In the genomic region with DNA sequence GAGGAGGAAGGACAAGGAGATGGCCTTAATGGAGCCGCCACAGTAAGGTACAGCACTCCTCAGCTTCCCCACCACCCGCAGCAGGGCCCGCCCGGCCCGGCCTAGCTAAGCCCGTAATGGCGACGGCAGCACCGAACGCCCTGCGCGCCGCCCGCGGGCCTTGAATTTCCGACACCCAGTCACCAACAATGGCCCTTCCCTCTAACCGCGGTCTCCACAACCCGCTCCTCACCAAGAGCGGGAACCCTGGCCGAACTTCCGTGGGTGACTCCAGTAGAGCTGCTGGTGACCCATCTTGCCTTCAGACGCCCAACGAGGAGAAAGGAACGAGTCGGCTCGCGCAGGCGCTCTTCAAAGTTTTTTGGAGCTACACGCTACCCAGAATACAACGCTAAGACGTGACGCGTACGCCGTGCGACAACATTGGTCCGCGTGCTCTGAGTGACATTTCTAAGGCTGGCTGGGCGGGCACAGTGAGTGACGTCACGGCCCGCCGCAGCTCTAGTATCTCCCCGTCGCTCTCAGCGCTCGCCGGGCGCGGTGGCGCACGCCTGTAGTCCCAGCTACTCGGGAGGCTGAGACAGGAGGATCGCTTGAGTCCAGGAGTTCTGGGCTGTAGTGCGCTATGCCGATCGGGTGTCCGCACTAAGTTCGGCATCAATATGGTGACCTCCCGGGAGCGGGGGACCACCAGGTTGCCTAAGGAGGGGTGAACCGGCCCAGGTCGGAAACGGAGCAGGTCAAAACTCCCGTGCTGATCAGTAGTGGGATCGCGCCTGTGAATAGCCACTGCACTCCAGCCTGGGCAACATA, we compare ENCODE assay signal across 7 mouse cellular contexts. TPM values are rescaled to one million over a fixed set of nuclear protein-coding genes. Genes with fewer than 3 reads are reported as not detected.
DNase-seq lines count a peak whose midpoint lies in the region; ATAC-seq lines count a peak whose summit lies in the region.
"Not testable (repeated sequence)": the region's sequence is repeated elsewhere in the genome, so short reads cannot be mapped to it uniquely, and the experiment has no call there.

A gene (minus strand): TSS at position 422 of the 813 bp plus-strand sequence.

- peak; percentile 99 for ATAC-seq in embryonic facial prominence, embryonic 11.5 days (replicated peaks; ENCODE audit: insufficient number of reproducible peaks, low FRiP score, low TSS enrichment, low read depth)
- peak; percentile 91 for ATAC-seq in granulocyte monocyte progenitor cell, adult 5-6 weeks (replicated peaks; ENCODE audit: poor library complexity, severe bottlenecking)
- ATAC-seq in midbrain, embryonic 13.5 days, result peak; percentile 99

- H3K4me2 ChIP-seq in embryonic facial prominence, embryonic 11.5 days (ENCODE audit: low read depth, low read length), result peak within 1 kb of the TSS; percentile 70
- peak within 1 kb of the TSS; percentile 74 for H3K4me2 ChIP-seq in midbrain, embryonic 13.5 days (replicated peaks)

- H3K4me1 ChIP-seq in embryonic facial prominence, embryonic 11.5 days (ENCODE audit: control insufficient read depth, insufficient read depth, low read length); limb, embryonic 10.5 days: not testable (repeated sequence)
- peaks cover 12% of the 10 kb centered on the region for H3K4me1 ChIP-seq in midbrain, embryonic 13.5 days (replicated peaks)

- H3K36me3 ChIP-seq in embryonic facial prominence, embryonic 11.5 days (replicated peaks; ENCODE audit: control insufficient read depth, insufficient read depth, low read depth, low read length), result not testable (repeated sequence)
- H3K36me3 ChIP-seq in limb, embryonic 10.5 days, result peaks cover 27% of the 10 kb centered on the region
- H3K36me3 ChIP-seq in midbrain, embryonic 13.5 days, result peaks cover 27% of the 10 kb centered on the region

- H3K9me3 ChIP-seq in embryonic facial prominence, embryonic 11.5 days (replicated peaks; ENCODE audit: control insufficient read depth, low read length); limb, embryonic 10.5 days (replicated peaks); midbrain, embryonic 13.5 days: not testable (repeated sequence)

- peak within 1 kb of the TSS; percentile 71 for H3K4me3 ChIP-seq in embryonic facial prominence, embryonic 11.5 days (ENCODE audit: low read depth, low read length)
- peak within 1 kb of the TSS; percentile 81 for H3K4me3 ChIP-seq in limb, embryonic 10.5 days
- peak within 1 kb of the TSS; percentile 65 for H3K4me3 ChIP-seq in midbrain, embryonic 13.5 days (replicated peaks)

- under 1% methylated on average over 57 of the region's 68 CpGs for WGBS in embryonic facial prominence, embryonic 11.5 days
- WGBS in limb, embryonic 10.5 days, result under 1% methylated on average over 61 of the region's 68 CpGs
- WGBS in midbrain, embryonic 13.5 days, result under 1% methylated on average over 54 of the region's 68 CpGs

- peak within 1 kb of the TSS; percentile 77 for H3K27ac ChIP-seq in embryonic facial prominence, embryonic 11.5 days (replicated peaks; ENCODE audit: low read depth, low read length)
- peak within 1 kb of the TSS; percentile 97 for H3K27ac ChIP-seq in limb, embryonic 10.5 days
- peak within 1 kb of the TSS; percentile 91 for H3K27ac ChIP-seq in midbrain, embryonic 13.5 days

- peak; percentile 97 for DNase-seq in adrenal gland, postnatal 14 days
- peak; percentile 99 for DNase-seq in embryonic facial prominence, embryonic 11.5 days (ENCODE audit: low spot score)
- peak; percentile 99 for DNase-seq in kidney, adult 11 months
- peak; percentile 99 for DNase-seq in limb, embryonic 10.5 days (ENCODE audit: low spot score)
- peak; percentile 97 for DNase-seq in spleen, adult 12 weeks (ENCODE audit: low spot score)

- H3K27me3 ChIP-seq in embryonic facial prominence, embryonic 11.5 days (ENCODE audit: control insufficient read depth, insufficient read depth, low read length); limb, embryonic 10.5 days (ENCODE audit: low read depth, poor library complexity, severe bottlenecking); midbrain, embryonic 13.5 days: not testable (repeated sequence)

- H3K9ac ChIP-seq in embryonic facial prominence, embryonic 11.5 days (replicated peaks; ENCODE audit: low read length), result peak within 1 kb of the TSS; percentile 91
- peak within 1 kb of the TSS; percentile 91 for H3K9ac ChIP-seq in midbrain, embryonic 13.5 days (replicated peaks)

RNA-seq across cellular contexts. Expression of the gene that starts here (rescaled TPM):
- total RNA-seq in adrenal gland, postnatal 14 days (2021), result 1,456 and 1,768 TPM in 2 replicates
- 1,323 and 1,416 TPM in 2 replicates for polyA plus RNA-seq in embryonic facial prominence, embryonic 11.5 days (2014; fragmentation: Nextera tagmentation; extraction: Ambion mirVana)
- 3,535 and 4,742 TPM in 2 replicates for total RNA-seq in granulocyte monocyte progenitor cell, adult 5-6 weeks (2014; fragmentation: Nextera tagmentation)
- total RNA-seq in granulocyte monocyte progenitor cell, adult 5-6 weeks (2017), result 1,829 and 1,856 TPM in 2 replicates
- 1,295 and 1,533 TPM in 2 replicates for polyA plus RNA-seq in limb, embryonic 10.5 days (2016; fragmentation: Nextera tagmentation; extraction: Ambion mirVana)
- 1,365 and 1,372 TPM in 2 replicates for polyA plus RNA-seq in midbrain, embryonic 13.5 days (2015; fragmentation: Nextera tagmentation; extraction: Ambion mirVana)

Comparison
In these comparisons a context has a peak if more than half of its experiments do, and no peak if none do; other contexts are left out.
1. Peak in every context shown above with its lines: DNase-seq, ATAC-seq, H3K4me3 ChIP-seq and H3K27ac ChIP-seq.